Mouse (Mus musculus): ENCODE measurements around the gene Mrps27. TPM values are rescaled to one million over a fixed set of nuclear protein-coding genes. Genes with fewer than 3 reads are reported as not detected.

Mrps27 gene
- polyA plus RNA-seq, 1 experiment from 2014 or later, result 67.1 TPM

DNA sequence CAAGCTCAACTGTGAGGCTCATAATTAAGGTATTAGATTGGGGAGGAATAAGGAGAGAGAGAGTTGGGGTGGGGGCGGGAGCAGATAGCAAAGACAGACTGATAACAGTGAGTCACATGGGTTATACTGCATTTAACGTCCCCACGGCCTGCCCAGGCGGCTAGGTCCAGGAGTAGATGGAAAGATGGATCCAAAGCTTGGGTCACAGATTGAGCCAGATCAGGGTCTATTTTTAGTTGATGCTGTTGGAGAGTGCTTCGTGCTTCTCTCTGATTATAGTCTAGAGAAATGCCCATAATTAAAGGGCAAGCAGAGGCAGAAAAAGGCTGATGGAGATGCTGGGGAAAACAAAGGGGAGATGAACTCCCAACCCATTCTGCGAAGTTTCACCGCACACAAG is 110.4 kb downstream of the Mrps27 start:
- no peak overlapping the region for H3K9ac ChIP-seq (ENCODE audit: low read length)
- WGBS, result 95% methylated on average over 7 of the region's 7 CpGs
- no peaks in the 10 kb centered on the region for H3K27me3 ChIP-seq (ENCODE audit: control insufficient read depth, insufficient read depth, low read length)
- H3K4me3 ChIP-seq (ENCODE audit: low read depth, low read length), result no peak overlapping the region
- H3K4me2 ChIP-seq (ENCODE audit: low read depth), result no peak overlapping the region
- no peak overlapping the region for H3K27ac ChIP-seq (ENCODE audit: low read depth, low read length)
- no peak for DNase-seq (ENCODE audit: low spot score)
- ATAC-seq (ENCODE audit: insufficient read depth, low FRiP score, low TSS enrichment), result no peak
- no peaks in the 10 kb centered on the region for H3K9me3 ChIP-seq (ENCODE audit: control insufficient read depth, low read length)
- H3K4me1 ChIP-seq (ENCODE audit: control insufficient read depth, insufficient read depth, low read length), result no peaks in the 10 kb centered on the region
- H3K36me3 ChIP-seq (ENCODE audit: control insufficient read depth, insufficient read depth, low read length), result no peaks in the 10 kb centered on the region

DNA sequence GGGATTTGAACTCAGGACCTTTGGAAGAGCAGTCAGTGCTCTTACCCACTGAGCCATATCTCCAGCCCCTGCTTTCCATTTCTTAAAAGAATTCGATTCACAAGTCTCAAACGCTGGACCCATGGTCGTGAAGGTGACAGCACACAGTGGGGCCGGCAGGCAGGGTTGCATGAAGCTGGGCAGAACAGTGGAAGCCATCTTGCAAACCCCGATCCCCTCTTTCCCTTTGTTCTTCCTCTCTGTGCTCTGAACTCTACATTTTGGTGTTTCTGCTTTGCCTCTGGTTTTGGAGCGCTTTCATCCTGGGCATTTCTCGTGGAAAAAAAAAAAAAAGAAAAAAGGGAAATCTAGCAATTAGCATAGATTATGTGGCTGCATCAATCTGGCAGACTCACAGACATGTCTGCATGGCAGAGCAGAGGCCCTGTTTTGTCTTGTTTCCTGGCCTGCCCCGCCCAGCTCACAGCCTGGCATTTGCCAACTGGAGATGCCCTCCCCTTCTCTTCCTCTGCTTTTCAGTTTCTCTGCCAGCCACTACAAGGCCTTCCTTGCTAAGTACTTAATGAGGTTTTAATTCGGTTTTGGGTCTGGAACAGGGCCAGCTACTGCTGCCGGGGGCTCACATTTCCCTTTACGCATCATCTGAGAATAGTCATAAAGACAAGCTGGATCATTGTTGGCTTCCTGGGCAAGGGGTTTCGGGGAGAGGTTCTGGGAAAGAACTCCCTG is 114.2 kb downstream of the Mrps27 start:
- Histone ChIP-seq H3K27ac (ENCODE audit: low read depth, low read length) (no peak overlapping the region), H3K36me3 (ENCODE audit: control insufficient read depth, insufficient read depth, low read length) (0 out of 2 replicates have a peak, but pooled peaks cover 2% of the 10 kb centered on the region), H3K4me2 (ENCODE audit: low read depth) (no peak overlapping the region), H3K27me3 (ENCODE audit: control insufficient read depth, insufficient read depth, low read length) (no peaks in the 10 kb centered on the region), H3K4me3 (ENCODE audit: low read depth, low read length) (no peak overlapping the region), H3K9ac (ENCODE audit: low read length) (no peak overlapping the region), H3K9me3 (ENCODE audit: control insufficient read depth, low read length) (no peaks in the 10 kb centered on the region), H3K4me1 (ENCODE audit: control insufficient read depth, insufficient read depth, low read length) (no peaks in the 10 kb centered on the region)
- DNase-seq (ENCODE audit: low spot score) (no peak), ATAC-seq (ENCODE audit: insufficient read depth, low FRiP score, low TSS enrichment) (no peak; the same call in 1 of the 2 replicates)
- 82% methylated on average over 12 of the region's 12 CpGs for WGBS

DNA sequence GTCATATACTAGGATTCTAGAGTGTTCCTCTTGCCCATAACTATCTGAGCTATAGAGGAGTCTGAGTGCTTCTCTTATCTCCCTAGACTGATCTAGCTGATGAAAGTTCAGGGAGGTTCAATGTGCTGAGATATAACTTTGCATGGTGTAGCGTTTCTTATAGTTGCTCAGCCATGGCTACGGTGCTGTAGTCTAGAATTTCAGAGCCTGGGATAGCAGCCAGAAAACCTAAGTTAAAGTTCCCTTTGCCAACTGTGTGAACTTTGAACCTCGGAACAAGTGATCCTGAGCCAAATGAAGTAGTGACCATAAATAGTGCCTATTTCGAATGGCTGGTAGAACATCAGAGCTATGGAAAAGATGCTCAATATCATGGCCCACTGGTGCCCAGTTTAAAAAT is 115.0 kb downstream of the Mrps27 start:
- H3K4me2 ChIP-seq (ENCODE audit: low read depth), result no peak overlapping the region
- no peak for DNase-seq (ENCODE audit: low spot score)
- H3K4me3 ChIP-seq (ENCODE audit: low read depth, low read length), result no peak overlapping the region
- 0 out of 2 replicates have a peak, but pooled peaks cover 2% of the 10 kb centered on the region for H3K36me3 ChIP-seq (ENCODE audit: control insufficient read depth, insufficient read depth, low read length)
- WGBS, result 93% methylated on average over 4 of the region's 4 CpGs
- no peaks in the 10 kb centered on the region for H3K9me3 ChIP-seq (ENCODE audit: control insufficient read depth, low read length)
- H3K4me1 ChIP-seq (ENCODE audit: control insufficient read depth, insufficient read depth, low read length), result no peaks in the 10 kb centered on the region
- no peak overlapping the region for H3K27ac ChIP-seq (ENCODE audit: low read depth, low read length)
- no peak overlapping the region for H3K9ac ChIP-seq (ENCODE audit: low read length)
- no peak for ATAC-seq (ENCODE audit: insufficient read depth, low FRiP score, low TSS enrichment)
- no peaks in the 10 kb centered on the region for H3K27me3 ChIP-seq (ENCODE audit: control insufficient read depth, insufficient read depth, low read length)

DNA sequence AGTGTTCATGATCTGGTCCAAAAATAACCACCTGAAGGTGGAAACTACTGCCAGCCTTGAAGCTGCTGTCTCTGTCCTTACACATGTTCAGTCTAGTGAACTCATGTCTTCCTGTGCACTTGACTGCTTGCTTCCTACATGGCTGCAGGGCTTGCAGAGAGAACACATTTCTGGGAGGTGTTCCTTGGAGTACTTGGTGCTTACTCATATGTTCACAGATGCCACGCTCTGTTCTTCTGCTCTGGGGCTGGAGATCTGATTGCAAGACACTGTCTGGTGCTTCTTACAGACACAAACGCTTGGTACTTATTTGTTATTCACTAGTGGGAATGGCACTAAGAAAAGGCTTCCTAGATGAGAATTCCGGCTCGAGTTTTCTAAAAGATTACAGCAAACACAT is 117.3 kb downstream of the Mrps27 start:
- H3K4me1 ChIP-seq (ENCODE audit: control insufficient read depth, insufficient read depth, low read length), result peaks cover 6% of the 10 kb centered on the region; the same call in 1 of the 2 replicates
- ATAC-seq (ENCODE audit: insufficient read depth, low FRiP score, low TSS enrichment), result no peak
- no peak overlapping the region for H3K9ac ChIP-seq (ENCODE audit: low read length)
- H3K4me2 ChIP-seq (ENCODE audit: low read depth), result no peak overlapping the region
- no peak overlapping the region for H3K27ac ChIP-seq (ENCODE audit: low read depth, low read length)
- H3K36me3 ChIP-seq (ENCODE audit: control insufficient read depth, insufficient read depth, low read length), result 0 out of 2 replicates have a peak, but pooled peaks cover 2% of the 10 kb centered on the region
- 92% methylated on average over 4 of the region's 4 CpGs for WGBS
- H3K27me3 ChIP-seq (ENCODE audit: control insufficient read depth, insufficient read depth, low read length), result no peaks in the 10 kb centered on the region
- no peak for DNase-seq (ENCODE audit: low spot score)
- H3K9me3 ChIP-seq (ENCODE audit: control insufficient read depth, low read length), result no peaks in the 10 kb centered on the region
- no peak overlapping the region for H3K4me3 ChIP-seq (ENCODE audit: low read depth, low read length)

DNA sequence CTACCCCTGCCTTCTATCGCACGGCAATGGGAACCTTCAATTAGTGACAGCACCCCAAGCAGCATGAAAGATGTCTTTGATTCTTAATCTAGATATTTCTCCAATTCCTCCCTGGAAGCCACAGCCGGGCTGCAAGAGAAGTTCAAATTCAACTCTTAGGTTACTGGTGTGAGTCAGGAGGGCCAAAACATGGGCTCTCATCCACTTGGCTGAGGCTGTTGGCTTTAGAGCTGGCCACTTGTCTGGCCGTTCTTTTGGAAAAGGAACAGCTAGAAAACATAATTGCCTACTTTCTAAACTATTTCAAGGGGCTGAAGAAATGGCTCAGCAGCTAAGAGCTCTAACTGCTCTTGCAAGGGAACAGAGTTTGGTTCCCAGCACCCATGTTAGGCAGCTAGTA is 120.0 kb downstream of the Mrps27 start:
- Histone ChIP-seq H3K4me2 (ENCODE audit: low read depth) (no peak overlapping the region), H3K36me3 (ENCODE audit: control insufficient read depth, insufficient read depth, low read length) (0 out of 2 replicates have a peak, but pooled peaks cover 2% of the 10 kb centered on the region), H3K27me3 (ENCODE audit: control insufficient read depth, insufficient read depth, low read length) (no peaks in the 10 kb centered on the region), H3K27ac (ENCODE audit: low read depth, low read length) (no peak overlapping the region), H3K4me1 (ENCODE audit: control insufficient read depth, insufficient read depth, low read length) (peaks cover 12% of the 10 kb centered on the region; the same call in 1 of the 2 replicates), H3K9ac (ENCODE audit: low read length) (no peak overlapping the region), H3K9me3 (ENCODE audit: control insufficient read depth, low read length) (no peaks in the 10 kb centered on the region), H3K4me3 (ENCODE audit: low read depth, low read length) (no peak overlapping the region)
- DNase-seq (ENCODE audit: low spot score), result no peak
- WGBS, result 76% methylated on average over 4 of the region's 4 CpGs
- no peak for ATAC-seq (ENCODE audit: insufficient read depth, low FRiP score, low TSS enrichment)

Other genes starting within 250 kb of the Mrps27 start
- 0.85 and 1.2 TPM in 2 replicates for gene Zfp366, start 160.0 kb upstream of the Mrps27 start, polyA plus RNA-seq (2014; fragmentation: Nextera tagmentation; extraction: Ambion mirVana)
- gene Ptcd2, start 81 bp upstream of the Mrps27 start, polyA plus RNA-seq (2014; fragmentation: Nextera tagmentation; extraction: Ambion mirVana), result 53.7 and 54.7 TPM in 2 replicates
- 855 and 870 TPM in 2 replicates for gene Map1b, start 171.8 kb downstream of the Mrps27 start, polyA plus RNA-seq (2014; fragmentation: Nextera tagmentation; extraction: Ambion mirVana)

Measured in neural tube, embryonic 11.5 days (tissue).